Mouse (Mus musculus) brain, embryonic 14.5 days (tissue): ENCODE measurements around the gene Plin3.

Experiments
- CTCF ChIP-seq: fragments of 200-500 bp; IDR thresholded peaks from 2 replicates; pipeline ENCODE4 v1.5.1; 2012; ENCODE audit warnings: inconsistent platforms, mild to moderate bottlenecking, moderate library complexity, borderline replicate concordance; ENCODE audit not compliant: insufficient read depth, insufficient read length; ENCODE audit errors: extremely low read depth
- POLR2A ChIP-seq: fragments of 200-500 bp; IDR thresholded peaks from 2 replicates; pipeline ENCODE4 v1.6.1; 2012; ENCODE audit warnings: mild to moderate bottlenecking, inconsistent platforms, borderline replicate concordance; ENCODE audit not compliant: poor library complexity, insufficient read depth, insufficient read length, severe bottlenecking; ENCODE audit errors: extremely low read depth

GRCm38 (mm10) chr17:56324419-56324818 lies 31.7 kb upstream of the Plin3 start:
- no peak for TF ChIP-seq POLR2A
- no peak for TF ChIP-seq CTCF
